Mouse (Mus musculus) hindbrain, embryonic 15.5 days (tissue): ENCODE data around the gene Pgrmc2. TPM values are rescaled to one million over a fixed set of nuclear protein-coding genes. Genes with fewer than 3 reads are reported as not detected.

Experiments used
- ATAC-seq: fragments of 200-750 bp; cut with Nextera tagmentation; 2 replicates; pipeline ENCODE4 v1.8.0; 2017; ENCODE audit warnings: low read depth, moderate number of reproducible peaks, moderate TSS enrichment; ENCODE audit not compliant: low FRiP score
- H3K27ac ChIP-seq: fragments of 300-500 bp; sonication (generic); replicated peaks from 2 replicates; pipeline ENCODE4 v1.5.1; 2015; ENCODE audit warnings: mild to moderate bottlenecking, inconsistent platforms
- H3K27me3 ChIP-seq: fragments of 300-500 bp; sonication (generic); 2 replicates; pipeline ENCODE4 v1.6.1; 2015; ENCODE audit warnings: control low read depth, inconsistent platforms
- H3K36me3 ChIP-seq: fragments of 300-500 bp; sonication (generic); 2 replicates; pipeline ENCODE4 v1.6.1; 2015; ENCODE audit warnings: control low read depth, inconsistent platforms
- H3K4me1 ChIP-seq: fragments of 300-500 bp; sonication (generic); replicated peaks from 2 replicates; pipeline ENCODE4 v1.6.1; 2015; ENCODE audit warnings: control low read depth, inconsistent platforms
- H3K4me2 ChIP-seq: fragments of 300-500 bp; sonication (generic); 2 replicates; pipeline ENCODE4 v1.6.1; 2015; ENCODE audit warnings: moderate library complexity, mild to moderate bottlenecking, inconsistent platforms
- H3K4me3 ChIP-seq: fragments of 300-500 bp; sonication (generic); 2 replicates; pipeline ENCODE4 v1.5.1; 2015; ENCODE audit warnings: mild to moderate bottlenecking, inconsistent platforms
- H3K9ac ChIP-seq: fragments of 300-500 bp; sonication (generic); 2 replicates; pipeline ENCODE4 v1.6.1; 2015; ENCODE audit warnings: inconsistent platforms
- H3K9me3 ChIP-seq: fragments of 300-500 bp; sonication (generic); 2 replicates; pipeline ENCODE4 v1.6.1; 2016; ENCODE audit warnings: control low read depth, inconsistent platforms
- WGBS: fragments of 180-500 bp; shearing (Covaris S2); methylation state at CpG from one replicate; pipeline ENCODE4 v1.1.7; 2015; 5-methylcytosine and 5-hydroxymethylcytosine counted together
- polyA plus RNA-seq: library from polyadenylated mRNA; unstranded; fragments of >200 nt; fragmentation: Nextera tagmentation; extraction: Ambion mirVana; gene quantifications from 2 replicates; pipeline ENCODE4 v1.2.1, GENCODE M21; 2015

The Pgrmc2 gene
- 30.4 TPM in 2 replicates for polyA plus RNA-seq

DNA sequence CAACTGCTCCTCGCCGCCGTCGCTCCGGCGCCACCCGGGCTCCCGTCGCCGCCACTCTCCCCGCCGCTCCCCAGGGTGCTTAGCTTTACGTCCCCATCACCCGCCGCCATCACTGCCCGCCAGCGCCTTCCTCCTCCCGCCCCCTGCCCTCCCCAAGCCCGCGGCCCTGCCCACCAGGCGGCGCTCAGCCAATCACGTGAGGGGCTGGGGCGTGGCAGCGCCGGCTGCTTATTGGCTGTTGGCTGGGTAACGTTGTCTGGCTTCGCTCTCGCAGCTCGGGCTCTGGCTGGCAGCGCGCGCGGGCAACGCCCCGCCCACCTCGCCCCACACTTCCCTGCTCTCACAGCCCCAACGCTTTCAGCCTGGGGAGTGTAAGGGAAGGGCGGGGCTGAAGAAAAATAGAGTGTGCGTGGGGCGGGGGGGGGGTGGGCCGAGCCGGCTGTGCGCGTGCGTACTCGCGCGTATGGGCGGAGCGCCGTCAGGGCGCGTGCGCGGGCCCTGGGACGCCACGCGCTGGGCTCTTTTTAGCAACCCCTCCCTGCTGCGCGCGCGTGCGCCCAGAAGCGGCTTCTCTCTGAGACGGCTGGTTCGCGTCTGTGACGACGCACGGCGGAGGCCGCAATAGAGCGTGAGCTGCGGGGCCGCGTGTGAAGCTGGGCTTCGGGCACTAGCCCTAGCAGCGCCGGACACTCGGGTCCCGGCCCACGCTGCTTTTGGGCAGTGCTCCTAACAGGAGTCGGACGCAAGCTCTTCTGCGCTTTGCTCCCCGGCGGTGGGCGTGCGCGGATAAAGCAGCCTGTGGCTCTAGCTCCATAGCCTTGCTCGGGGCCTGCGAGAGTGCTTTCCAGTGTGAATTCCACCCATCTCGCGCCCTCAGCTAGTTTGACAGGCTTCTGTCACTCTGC lies at the start of gene Pgrmc2:
Gene Pgrmc2, minus strand, starts transcription at position 162 of the 905 bp plus-strand sequence.
- Histone ChIP-seq H3K9me3 (no peaks in the 10 kb centered on the region), H3K27me3 (no peaks in the 10 kb centered on the region), H3K36me3 (no peaks in the 10 kb centered on the region), H3K4me3 (peak within 1 kb of the TSS; percentile 82), H3K9ac (peak within 1 kb of the TSS; percentile 91), H3K27ac (peak within 1 kb of the TSS; percentile 96), H3K4me2 (peak within 1 kb of the TSS; percentile 88), H3K4me1 (peaks cover 31% of the 10 kb centered on the region)
- WGBS = under 1% methylated on average over 94 of the region's 95 CpGs
- ATAC-seq = peak; percentile 99

DNA sequence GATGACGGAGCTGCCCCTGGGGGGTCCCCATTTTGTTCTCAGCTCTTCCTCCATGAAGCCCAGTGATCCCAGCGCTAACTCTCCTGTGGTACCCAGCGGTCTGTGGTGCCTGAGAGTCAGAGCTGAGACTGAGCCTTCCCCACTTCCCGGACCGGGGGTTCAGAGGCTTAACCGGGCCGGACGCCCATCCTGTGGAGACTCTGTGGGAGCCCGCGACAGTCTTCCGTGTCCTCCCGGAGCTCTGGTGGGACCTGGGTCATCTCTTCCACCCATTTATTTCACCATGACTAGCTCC lies 41.1 kb upstream of the Pgrmc2 start:
- no peak overlapping the region for H3K4me3 ChIP-seq
- ATAC-seq = 0 out of 2 replicates have a peak, but pooled peaks have one; percentile 15
- H3K4me1 ChIP-seq = peaks cover 17% of the 10 kb centered on the region
- peak overlapping the region; percentile 38 for H3K4me2 ChIP-seq
- 23% methylated on average over 12 of the region's 12 CpGs for WGBS
- H3K27ac ChIP-seq = no peak overlapping the region
- H3K27me3 ChIP-seq = no peaks in the 10 kb centered on the region
- H3K9me3 ChIP-seq = no peaks in the 10 kb centered on the region
- H3K9ac ChIP-seq = no peak overlapping the region
- no peaks in the 10 kb centered on the region for H3K36me3 ChIP-seq

DNA sequence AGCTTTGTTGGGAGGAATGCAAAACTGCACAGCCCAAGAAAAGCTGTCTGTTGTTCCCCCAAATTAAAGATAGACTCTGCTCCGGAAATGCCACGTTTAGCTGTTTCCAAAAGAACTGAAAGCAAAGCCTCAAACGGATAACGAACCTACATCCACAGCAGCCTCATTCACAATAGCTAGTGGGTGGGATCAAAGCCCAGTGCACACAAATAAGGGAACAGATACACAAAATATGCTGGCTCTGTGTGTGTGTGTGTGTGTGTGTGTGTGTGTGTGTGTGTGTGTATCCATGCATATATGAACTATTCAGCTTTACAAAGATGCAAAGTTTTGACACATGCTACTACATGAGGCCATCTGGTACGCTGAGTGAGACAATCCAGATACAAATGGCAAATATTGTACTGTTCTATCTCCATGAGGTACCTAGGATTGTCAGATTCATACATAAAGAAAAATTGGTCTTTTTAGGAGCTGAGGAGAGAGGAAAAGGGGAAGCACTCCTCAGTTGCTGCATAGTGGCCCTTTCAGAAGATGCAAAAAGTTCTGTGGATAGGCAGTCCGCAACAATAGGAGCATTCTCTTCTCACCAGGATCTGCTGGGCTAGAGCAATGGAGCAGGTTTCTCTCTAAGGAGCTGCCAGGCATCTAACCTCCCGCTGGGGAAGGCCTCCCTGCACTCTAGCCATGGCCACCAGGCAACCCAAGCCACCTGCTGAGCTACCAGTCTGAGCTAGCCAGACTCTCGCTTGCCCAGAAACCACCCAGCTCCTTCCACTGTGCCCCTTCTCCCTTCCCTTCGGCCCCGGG lies 40.5 kb upstream of the Pgrmc2 start:
- Histone ChIP-seq H3K27me3 (no peaks in the 10 kb centered on the region), H3K4me3 (no peak overlapping the region), H3K36me3 (no peaks in the 10 kb centered on the region), H3K9ac (no peak overlapping the region), H3K9me3 (no peaks in the 10 kb centered on the region), H3K27ac (no peak overlapping the region), H3K4me1 (peaks cover 17% of the 10 kb centered on the region), H3K4me2 (peak overlapping the region; percentile 38)
- ATAC-seq = peak; percentile 54; the same call in 1 of the 2 replicates
- 28% methylated on average over 10 of the region's 10 CpGs for WGBS

DNA sequence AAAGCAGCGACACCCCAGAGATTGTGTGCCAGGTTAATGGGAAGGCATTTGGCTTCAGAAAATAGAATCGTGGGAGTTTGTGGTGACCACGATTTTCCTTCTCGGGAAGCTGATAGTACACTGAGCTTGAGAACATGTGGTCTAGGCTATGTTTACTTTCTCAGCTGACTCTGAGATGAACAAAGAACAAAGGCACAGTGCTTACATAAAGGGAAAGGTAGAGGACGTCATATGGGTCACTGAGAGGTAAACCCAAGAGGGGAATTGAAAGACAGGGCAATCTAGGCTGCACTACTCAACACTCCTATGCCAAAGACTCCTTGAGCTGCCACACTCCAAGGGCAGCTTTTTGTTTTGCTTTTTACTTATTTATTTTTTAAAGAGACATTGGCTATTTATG lies 35.3 kb upstream of the Pgrmc2 start:
- no peaks in the 10 kb centered on the region for H3K27me3 ChIP-seq
- no peaks in the 10 kb centered on the region for H3K4me1 ChIP-seq
- H3K9me3 ChIP-seq = no peaks in the 10 kb centered on the region
- WGBS = 79% methylated on average over 5 of the region's 5 CpGs
- H3K4me2 ChIP-seq = no peak overlapping the region
- ATAC-seq = no peak
- H3K27ac ChIP-seq = no peak overlapping the region
- no peaks in the 10 kb centered on the region for H3K36me3 ChIP-seq
- no peak overlapping the region for H3K9ac ChIP-seq
- no peak overlapping the region for H3K4me3 ChIP-seq

DNA sequence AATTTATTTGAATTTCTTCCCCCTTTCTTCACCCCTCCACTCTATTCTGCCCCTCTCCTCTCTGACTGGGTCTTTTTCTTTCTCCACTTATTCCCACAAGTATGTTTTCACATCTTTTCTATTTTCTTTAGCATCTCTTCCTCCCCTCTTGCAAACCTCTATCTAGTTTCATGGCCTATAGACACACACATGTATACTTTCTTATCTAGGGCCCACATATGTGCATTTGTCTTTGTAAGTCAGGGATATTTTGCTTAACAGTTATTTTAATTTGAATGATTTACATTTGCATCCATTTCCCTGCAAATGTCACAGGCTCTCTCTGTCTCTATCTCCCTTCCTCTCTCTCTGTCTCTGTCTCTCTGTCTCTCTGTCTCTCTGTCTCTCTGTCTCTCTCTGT lies 34.6 kb upstream of the Pgrmc2 start:
- no peak for ATAC-seq
- Histone ChIP-seq H3K27ac (no peak overlapping the region), H3K9ac (no peak overlapping the region), H3K4me3 (no peak overlapping the region), H3K27me3 (no peaks in the 10 kb centered on the region), H3K9me3 (no peaks in the 10 kb centered on the region), H3K4me1 (no peaks in the 10 kb centered on the region), H3K4me2 (no peak overlapping the region), H3K36me3 (no peaks in the 10 kb centered on the region)

DNA sequence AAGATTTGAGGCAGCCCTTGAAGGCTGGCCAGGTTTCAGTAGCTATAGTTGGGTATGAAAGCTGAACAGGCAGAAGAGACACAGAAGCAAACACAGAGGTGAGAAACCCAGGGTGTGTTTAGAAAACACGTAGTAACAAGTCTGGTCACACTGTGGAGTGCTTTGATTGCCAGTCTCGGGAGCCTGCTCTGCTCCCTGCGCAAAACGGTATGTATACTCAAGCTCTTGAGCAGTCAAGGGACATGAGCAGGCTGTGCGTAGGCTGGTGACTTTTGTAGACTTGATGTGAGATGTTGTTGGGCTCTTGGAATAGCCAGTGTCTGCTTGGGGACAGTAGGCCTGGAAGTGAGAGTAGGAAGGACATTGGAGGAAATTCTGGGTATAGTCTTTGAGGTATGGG lies 30.3 kb upstream of the Pgrmc2 start:
- no peak overlapping the region for H3K27ac ChIP-seq
- no peak for ATAC-seq
- H3K4me3 ChIP-seq = no peak overlapping the region
- H3K9me3 ChIP-seq = no peaks in the 10 kb centered on the region
- WGBS = 94% methylated on average over 5 of the region's 5 CpGs
- no peaks in the 10 kb centered on the region for H3K27me3 ChIP-seq
- no peaks in the 10 kb centered on the region for H3K36me3 ChIP-seq
- no peaks in the 10 kb centered on the region for H3K4me1 ChIP-seq
- H3K4me2 ChIP-seq = no peak overlapping the region
- no peak overlapping the region for H3K9ac ChIP-seq

DNA sequence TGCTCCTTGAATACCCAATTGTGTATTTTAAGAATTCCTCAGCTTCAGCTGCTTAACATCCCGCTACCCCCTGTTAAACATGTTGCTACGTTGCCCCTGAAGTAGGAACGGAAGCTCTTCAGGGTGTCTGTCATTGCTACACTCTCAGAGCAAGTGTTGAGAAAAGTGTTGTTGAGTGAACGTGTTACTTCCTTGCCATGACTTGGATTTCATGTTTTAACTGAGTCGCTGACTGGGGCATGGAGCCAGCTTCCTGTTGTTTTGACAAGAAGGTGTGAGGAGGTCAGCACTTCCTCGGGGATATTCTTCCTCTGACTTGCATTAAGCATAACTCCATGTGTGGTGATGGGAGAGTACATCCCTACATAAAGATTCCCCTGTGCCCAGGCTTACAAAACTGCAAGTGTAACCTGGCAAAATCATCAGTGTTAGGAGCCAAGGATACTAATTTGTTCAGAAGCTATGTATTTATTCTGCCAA lies 25.5 kb upstream of the Pgrmc2 start:
- Histone ChIP-seq H3K36me3 (no peaks in the 10 kb centered on the region), H3K27me3 (no peaks in the 10 kb centered on the region), H3K9me3 (no peaks in the 10 kb centered on the region), H3K4me2 (no peak overlapping the region), H3K27ac (no peak overlapping the region), H3K9ac (no peak overlapping the region), H3K4me1 (peaks cover 5% of the 10 kb centered on the region; the same call in 1 of the 2 replicates), H3K4me3 (no peak overlapping the region)
- ATAC-seq = no peak
- WGBS = 54% methylated on average over 6 of the region's 6 CpGs

DNA sequence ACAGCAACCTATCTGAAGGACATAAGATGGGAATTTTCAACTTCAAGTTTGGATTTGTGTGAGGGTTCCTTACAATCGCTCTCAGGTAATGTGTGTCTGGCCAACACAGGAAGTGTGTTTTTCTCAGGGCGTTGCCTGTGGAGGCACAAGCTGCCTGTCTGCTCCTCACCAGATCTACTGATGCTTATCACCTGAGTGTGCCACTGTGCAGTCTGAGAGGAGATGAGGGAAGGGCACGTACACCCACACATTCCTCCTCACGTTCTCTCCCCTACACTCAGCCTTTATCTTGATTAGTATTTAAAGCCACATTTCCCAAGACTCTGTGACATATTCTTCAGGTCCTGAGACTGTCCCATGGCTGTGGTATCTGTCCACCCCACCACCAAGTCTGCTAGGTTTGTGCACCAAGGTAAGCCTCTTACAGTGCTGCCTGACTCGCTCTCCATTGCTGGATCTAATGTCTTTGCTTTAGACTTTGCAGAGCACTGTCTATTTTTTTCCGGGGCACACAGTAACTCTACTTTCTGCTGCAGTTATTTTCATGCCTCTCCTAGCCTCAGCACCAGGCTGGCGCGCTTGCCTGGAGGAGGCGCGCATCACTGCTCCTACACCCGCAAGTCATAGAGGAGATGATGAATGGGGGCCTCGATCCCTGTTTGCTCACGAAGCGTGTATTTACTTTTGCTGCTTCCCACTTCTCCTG lies 24.9 kb upstream of the Pgrmc2 start:
- no peak overlapping the region for H3K4me3 ChIP-seq
- WGBS = 74% methylated on average over 14 of the region's 14 CpGs
- H3K4me2 ChIP-seq = no peak overlapping the region
- no peak for ATAC-seq
- no peaks in the 10 kb centered on the region for H3K27me3 ChIP-seq
- no peak overlapping the region for H3K27ac ChIP-seq
- H3K36me3 ChIP-seq = no peaks in the 10 kb centered on the region
- H3K9ac ChIP-seq = no peak overlapping the region
- peaks cover 5% of the 10 kb centered on the region; the same call in 1 of the 2 replicates for H3K4me1 ChIP-seq
- no peaks in the 10 kb centered on the region for H3K9me3 ChIP-seq

DNA sequence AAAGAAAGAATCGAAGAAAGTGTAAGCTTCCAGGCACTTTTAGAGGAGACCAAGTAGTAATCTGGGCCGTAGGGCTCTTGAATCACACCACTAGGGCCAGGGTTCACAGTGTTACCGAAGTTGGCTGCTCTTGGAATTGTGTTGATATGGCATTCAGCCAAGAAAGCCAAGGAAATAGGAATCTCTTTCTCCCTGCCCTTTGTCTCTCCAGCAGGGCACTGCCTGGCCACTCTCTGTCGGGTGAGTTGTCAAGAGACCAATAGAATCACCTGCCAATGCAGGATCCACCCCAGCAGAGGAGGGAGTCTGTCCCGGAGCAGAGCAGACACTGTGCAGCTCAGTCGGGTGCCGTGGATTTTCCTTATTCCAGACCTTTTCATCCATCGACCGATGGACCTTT lies 19.1 kb upstream of the Pgrmc2 start:
- Histone ChIP-seq H3K9ac (no peak overlapping the region), H3K36me3 (no peaks in the 10 kb centered on the region), H3K9me3 (no peaks in the 10 kb centered on the region), H3K27me3 (no peaks in the 10 kb centered on the region), H3K27ac (no peak overlapping the region), H3K4me2 (no peak overlapping the region), H3K4me3 (no peak overlapping the region), H3K4me1 (no peaks in the 10 kb centered on the region)
- WGBS = 84% methylated on average over 9 of the region's 9 CpGs
- ATAC-seq = no peak

DNA sequence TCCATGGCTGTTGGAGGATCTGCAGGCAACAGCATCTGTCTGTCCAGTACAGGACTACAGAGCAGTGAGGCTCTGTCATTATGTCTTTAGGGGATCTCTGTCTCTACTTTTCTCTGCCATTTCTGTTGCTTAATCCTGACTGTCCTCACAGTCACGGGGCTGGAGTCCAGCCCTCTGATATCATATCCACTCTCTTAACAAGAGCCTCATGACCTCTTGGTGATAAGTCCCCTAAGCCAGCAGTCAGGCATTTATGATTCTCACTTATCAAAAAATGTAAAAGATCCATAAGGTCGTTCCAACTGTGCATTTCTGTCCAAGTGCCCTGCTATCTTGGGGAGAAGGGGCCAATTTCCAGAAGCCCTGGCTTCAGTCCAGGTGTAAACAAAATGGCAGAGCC lies 17.3 kb upstream of the Pgrmc2 start:
- Histone ChIP-seq H3K4me3 (no peak overlapping the region), H3K36me3 (no peaks in the 10 kb centered on the region), H3K9me3 (no peaks in the 10 kb centered on the region), H3K4me1 (no peaks in the 10 kb centered on the region), H3K4me2 (no peak overlapping the region), H3K9ac (no peak overlapping the region), H3K27ac (no peak overlapping the region), H3K27me3 (no peaks in the 10 kb centered on the region)
- ATAC-seq = no peak
- WGBS = 66% methylated on average over 2 of the region's 2 CpGs

DNA sequence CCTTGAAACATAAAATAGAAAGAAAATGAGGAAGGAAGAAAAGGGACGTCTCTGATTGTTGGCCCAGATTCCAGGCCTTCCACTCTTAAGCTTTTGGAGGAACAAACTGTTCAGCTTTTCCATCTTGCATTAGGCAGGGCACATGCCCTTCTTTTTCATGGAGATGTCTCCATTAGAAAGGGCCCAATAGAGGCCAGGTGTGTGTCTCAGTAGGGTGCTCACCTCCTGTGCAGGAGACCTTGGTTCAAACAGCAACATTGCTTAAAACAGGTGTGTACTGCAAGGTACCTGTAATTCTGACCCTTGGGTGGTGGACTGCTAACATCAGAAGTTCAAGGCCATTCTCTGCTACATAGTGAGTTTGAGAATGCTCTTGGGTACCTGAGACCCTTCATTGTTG lies 16.8 kb upstream of the Pgrmc2 start:
- Histone ChIP-seq H3K4me3 (no peak overlapping the region), H3K36me3 (no peaks in the 10 kb centered on the region), H3K27me3 (no peaks in the 10 kb centered on the region), H3K9me3 (no peaks in the 10 kb centered on the region), H3K9ac (no peak overlapping the region), H3K27ac (no peak overlapping the region), H3K4me1 (no peaks in the 10 kb centered on the region), H3K4me2 (no peak overlapping the region)
- ATAC-seq = no peak
- 58% methylated on average over 1 of the region's 1 CpGs for WGBS

DNA sequence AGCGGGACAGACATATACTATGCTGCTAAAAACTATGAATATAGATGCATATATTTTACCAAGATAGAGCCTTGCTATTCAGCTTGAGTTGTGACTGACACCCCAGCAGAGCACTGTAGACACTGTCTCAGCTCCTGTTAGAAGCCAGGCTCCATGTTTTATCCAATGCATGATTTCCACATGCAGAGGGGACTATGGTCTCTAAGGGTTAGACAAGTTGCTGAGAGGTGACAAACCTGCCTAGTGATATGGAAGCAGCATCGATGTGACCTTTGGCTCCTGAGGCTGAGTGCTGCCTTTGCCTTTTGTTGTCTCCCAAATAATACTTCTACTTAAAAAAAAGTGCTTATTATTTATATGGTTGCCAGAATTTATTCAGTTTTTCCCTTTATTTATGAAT lies 10.4 kb upstream of the Pgrmc2 start:
- WGBS = 89% methylated on average over 2 of the region's 2 CpGs
- H3K9ac ChIP-seq = no peak overlapping the region

More for the DNA sequence above, 10.4 kb upstream of the Pgrmc2 start:
- no peak for ATAC-seq
- Histone ChIP-seq H3K4me2 (no peak overlapping the region), H3K27ac (no peak overlapping the region), H3K36me3 (no peaks in the 10 kb centered on the region), H3K4me1 (no peaks in the 10 kb centered on the region), H3K9me3 (no peaks in the 10 kb centered on the region), H3K4me3 (no peak overlapping the region), H3K27me3 (no peaks in the 10 kb centered on the region)
